ENCODE assay signal across 9 mouse cellular contexts in genomic region chr8:120556198-120556892, GRCm38 (mm10). TPM values are rescaled to one million over a fixed set of nuclear protein-coding genes. Genes with fewer than 3 reads are reported as not detected.
A peak's percentile ranks its signal among the peaks of the same experiment; 100 is the strongest.
DNase-seq lines count a peak whose midpoint lies in the region; ATAC-seq and TF ChIP-seq lines count a peak whose summit lies in the region.
"Had no signal": no experiment of that assay in that cellular context is flagged by ENCODE, and none has a peak within 500 bp of the region (broad histone marks: within the 10 kb centered on the region; RNA-seq: fewer than 3 reads in every experiment).

No protein-coding gene starts in this region.

- H3K4me2 ChIP-seq in hindbrain, embryonic 13.5 days, result peak overlapping the region; percentile 19; the same call in 1 of the 2 replicates
- H3K4me2 ChIP-seq in midbrain, embryonic 16.5 days (ENCODE audit: low read length), result no peak overlapping the region

- peak in 1 of 2 experiments; percentile 11 for DNase-seq in left cerebral cortex, adult 2 months (ENCODE audit: extremely low spot score in 1 of 2, low spot score in 2 of 2)
- DNase-seq in left cerebral cortex, postnatal 25 days (ENCODE audit: low spot score in 2 of 2), result no peak
- DNase-seq in forebrain, embryonic 10.5 days (ENCODE audit: extremely low spot score, low spot score), result no peak
- DNase-seq in embryo, embryonic 10 days (ENCODE audit: low spot score), result no peak
- no peak for DNase-seq in Muller cell, postnatal 12 days (ENCODE audit: inconsistent ontology term)
- no peak for DNase-seq in urinary bladder, postnatal 36 days (ENCODE audit: low spot score in 2 of 2)
- DNase-seq: spleen, adult 18-20 months had no signal

- H3K4me3 ChIP-seq in left cerebral cortex, adult 2 months, result no peak overlapping the region
- peak overlapping the region; percentile 4; the same call in 1 of the 2 replicates for H3K4me3 ChIP-seq in forebrain, embryonic 10.5 days
- no peak overlapping the region for H3K4me3 ChIP-seq in hindbrain, embryonic 13.5 days
- H3K4me3 ChIP-seq in midbrain, embryonic 16.5 days (ENCODE audit: low read depth, low read length), result no peak overlapping the region

- WGBS in forebrain, embryonic 10.5 days, result 74% methylated on average over 20 of the region's 20 CpGs
- 35% methylated on average over 20 of the region's 20 CpGs for WGBS in hindbrain, embryonic 13.5 days
- WGBS in midbrain, embryonic 16.5 days, result 38% methylated on average over 20 of the region's 20 CpGs

- H3K4me1 ChIP-seq in forebrain, embryonic 10.5 days, result peaks cover 100% of the 10 kb centered on the region
- peaks cover 100% of the 10 kb centered on the region for H3K4me1 ChIP-seq in hindbrain, embryonic 13.5 days (replicated peaks)
- H3K4me1 ChIP-seq in midbrain, embryonic 16.5 days (ENCODE audit: control insufficient read depth, insufficient read depth, low read length), result peaks cover 65% of the 10 kb centered on the region

- H3K27me3 ChIP-seq in forebrain, embryonic 10.5 days (ENCODE audit: poor library complexity, severe bottlenecking), result peaks cover 43% of the 10 kb centered on the region
- H3K27me3 ChIP-seq in hindbrain, embryonic 13.5 days, result no peaks in the 10 kb centered on the region
- H3K27me3 ChIP-seq in midbrain, embryonic 16.5 days (ENCODE audit: control insufficient read depth, insufficient read depth, low read depth, low read length), result no peaks in the 10 kb centered on the region

- intact Hi-C loops in left cerebral cortex, adult 2 months (cut with DNase I), result no loop called here
- intact Hi-C loops in left cerebral cortex, postnatal 25 days (cut with DNase I), result no loop called here

- no peaks in the 10 kb centered on the region for H3K9me3 ChIP-seq in forebrain, embryonic 10.5 days
- no peaks in the 10 kb centered on the region for H3K9me3 ChIP-seq in hindbrain, embryonic 13.5 days
- H3K9me3 ChIP-seq in midbrain, embryonic 16.5 days (replicated peaks; ENCODE audit: control insufficient read depth, low read length, poor library complexity, severe bottlenecking), result no peaks in the 10 kb centered on the region

- peak overlapping the region; percentile 39 for H3K9ac ChIP-seq in hindbrain, embryonic 13.5 days
- peak overlapping the region; percentile 18 for H3K9ac ChIP-seq in midbrain, embryonic 16.5 days (ENCODE audit: low read depth, low read length)

- no peak for TF ChIP-seq CTCF in left cerebral cortex, adult 2 months (IDR thresholded peaks at IDR 0.05)

- peak overlapping the region; percentile 51; the same call in 1 of the 2 replicates for H3K27ac ChIP-seq in left cerebral cortex, adult 2 months
- H3K27ac ChIP-seq in forebrain, embryonic 10.5 days, result peak overlapping the region; percentile 86
- peak overlapping the region; percentile 83 for H3K27ac ChIP-seq in hindbrain, embryonic 13.5 days
- peak overlapping the region; percentile 68 for H3K27ac ChIP-seq in midbrain, embryonic 16.5 days (ENCODE audit: low read length)

- no peak for ATAC-seq in hindbrain, embryonic 13.5 days (ENCODE audit: low FRiP score)
- no peak for ATAC-seq in midbrain, embryonic 16.5 days

- peaks cover 46% of the 10 kb centered on the region for H3K36me3 ChIP-seq in forebrain, embryonic 10.5 days (replicated peaks)
- H3K36me3 ChIP-seq in hindbrain, embryonic 13.5 days, result peaks cover 10% of the 10 kb centered on the region; the same call in 1 of the 2 replicates
- H3K36me3 ChIP-seq in midbrain, embryonic 16.5 days (ENCODE audit: control insufficient read depth, insufficient read depth, low read length), result 0 out of 2 replicates have a peak, but pooled peaks cover 3% of the 10 kb centered on the region

RNA-seq across cellular contexts. Expression of gene Gins2, which starts 32.8 kb away (rescaled TPM):
- total RNA-seq in left cerebral cortex, adult 2 months (2021), result 1 to 10 TPM; 1.0 to 2.9 TPM
- total RNA-seq in left cerebral cortex, postnatal 25 days (2021), result 1 to 10 TPM; 1.6 to 1.8 TPM
- polyA plus RNA-seq in forebrain, embryonic 10.5 days (2016; fragmentation: Nextera tagmentation; extraction: Ambion mirVana), result 154 and 158 TPM in 2 replicates
- 23.1 and 24.5 TPM in 2 replicates for polyA plus RNA-seq in hindbrain, embryonic 13.5 days (2015; fragmentation: Nextera tagmentation; extraction: Ambion mirVana)
- 10.7 and 13.3 TPM in 2 replicates for polyA plus RNA-seq in midbrain, embryonic 16.5 days (2015; fragmentation: Nextera tagmentation; extraction: Ambion mirVana)
